Mouse (Mus musculus): ENCODE measurements at regions not wholly inside any gene's neighbourhood (a gene's known extent, or its start where the extent isn't known, plus 50 kb on each side); places are given as distances from the start of the nearest gene placed in this dataset.

GRCm38 (mm10) chr1:194878440-194878839 lies 60.2 kb upstream of the Cd34 start:
- no peak for DNase-seq (ENCODE audit: low read depth, low spot score)

GRCm38 (mm10) chr1:194879324-194880233 lies 59.0 kb upstream of the Cd34 start:
- peak; percentile 87 for DNase-seq (ENCODE audit: low read depth, low spot score)

- DNase-seq (ENCODE audit: low read depth, low spot score), result no peak
Observed at GRCm38 (mm10) chr1:194881556-194882223, 56.9 kb upstream of the Cd34 start.

- no peak for DNase-seq (ENCODE audit: low read depth, low spot score)
Observed at GRCm38 (mm10) chr1:194885071-194885686, 53.4 kb upstream of the Cd34 start.

- DNase-seq (ENCODE audit: low read depth, low spot score), result no peak
Observed at GRCm38 (mm10) chr1:194885687-194886077, 52.9 kb upstream of the Cd34 start.

Measured in R1 (cell line).